Mouse (Mus musculus) ES-Bruce4 (cell line): Measurements from ENCODE around the gene Eno2.

Source experiments
- CTCF ChIP-seq: IDR thresholded peaks from one replicate; pipeline ENCODE4 v1.8.1; 2011; ENCODE audit warnings: low read depth, low read length
- EP300 ChIP-seq: IDR thresholded peaks from 2 replicates; pipeline ENCODE4 v1.6.1; 2011; ENCODE audit warnings: low read depth, low read length; ENCODE audit not compliant: insufficient read depth
- POLR2A ChIP-seq: IDR thresholded peaks from one replicate; pipeline ENCODE4 v1.8.1; 2011; ENCODE audit warnings: low read length; ENCODE audit not compliant: insufficient read depth

- TF ChIP-seq EP300, result 0 out of 2 replicates have a peak, but pooled peaks have one; percentile 29
- TF ChIP-seq CTCF, result peak; percentile 82
- no peak for TF ChIP-seq POLR2A
Observed at GRCm38 (mm10) chr6:124716864-124717490, 52.5 kb downstream of the Eno2 start.
